Mouse (Mus musculus): ENCODE measurements around the gene Ctnna3.

Gene Ctnna3

GRCm38 (mm10) chr10:63526027-63526426, 96.1 kb downstream of the Ctnna3 start:
- DNase-seq (ENCODE audit: low read depth), result no peak

GRCm38 (mm10) chr10:63532381-63532780, 102.5 kb downstream of the Ctnna3 start:
- DNase-seq (ENCODE audit: low read depth), result no peak

- DNase-seq (ENCODE audit: low read depth), result no peak
Measured at GRCm38 (mm10) chr10:63541754-63542153, 111.9 kb downstream of the Ctnna3 start.

GRCm38 (mm10) chr10:63542493-63542892, 112.6 kb downstream of the Ctnna3 start:
- no peak for DNase-seq (ENCODE audit: low read depth)

- no peak for DNase-seq (ENCODE audit: low read depth)
Measured at GRCm38 (mm10) chr10:63566691-63567090, 136.8 kb downstream of the Ctnna3 start.

GRCm38 (mm10) chr10:63571561-63571960, 141.7 kb downstream of the Ctnna3 start:
- DNase-seq (ENCODE audit: low read depth), result no peak

- DNase-seq (ENCODE audit: low read depth), result no peak
Measured at GRCm38 (mm10) chr10:63572866-63573265, 143.0 kb downstream of the Ctnna3 start.

GRCm38 (mm10) chr10:63574100-63574609, 144.3 kb downstream of the Ctnna3 start:
- no peak for DNase-seq (ENCODE audit: low read depth)

- peak; percentile 61 for DNase-seq (ENCODE audit: low read depth)
Measured at GRCm38 (mm10) chr10:63582608-63583007, 152.7 kb downstream of the Ctnna3 start.

GRCm38 (mm10) chr10:63583798-63584374, 154.0 kb downstream of the Ctnna3 start:
- DNase-seq (ENCODE audit: low read depth), result no peak

- no peak for DNase-seq (ENCODE audit: low read depth)
Measured at GRCm38 (mm10) chr10:63599417-63599816, 169.5 kb downstream of the Ctnna3 start.

- no peak for DNase-seq (ENCODE audit: low read depth)
Measured at GRCm38 (mm10) chr10:63601206-63601605, 171.3 kb downstream of the Ctnna3 start.

- no peak for DNase-seq (ENCODE audit: low read depth)
Measured at GRCm38 (mm10) chr10:63628546-63628945, 198.6 kb downstream of the Ctnna3 start.

- DNase-seq (ENCODE audit: low read depth), result peak; percentile 4
Measured at GRCm38 (mm10) chr10:63633915-63634314, 204.0 kb downstream of the Ctnna3 start.

GRCm38 (mm10) chr10:63637987-63638386, 208.1 kb downstream of the Ctnna3 start:
- no peak for DNase-seq (ENCODE audit: low read depth)

- DNase-seq (ENCODE audit: low read depth), result no peak
Measured at GRCm38 (mm10) chr10:63647300-63647699, 217.4 kb downstream of the Ctnna3 start.

- no peak for DNase-seq (ENCODE audit: low read depth)
Measured at GRCm38 (mm10) chr10:63650307-63650706, 220.4 kb downstream of the Ctnna3 start.

GRCm38 (mm10) chr10:63652887-63653286, 223.0 kb downstream of the Ctnna3 start:
- DNase-seq (ENCODE audit: low read depth), result no peak

GRCm38 (mm10) chr10:63653571-63653970, 223.7 kb downstream of the Ctnna3 start:
- no peak for DNase-seq (ENCODE audit: low read depth)

- DNase-seq (ENCODE audit: low read depth), result no peak
Measured at GRCm38 (mm10) chr10:63654560-63654959, 224.7 kb downstream of the Ctnna3 start.

- no peak for DNase-seq (ENCODE audit: low read depth)
Measured at GRCm38 (mm10) chr10:63676343-63676742, 246.4 kb downstream of the Ctnna3 start.

- no peak for DNase-seq (ENCODE audit: low read depth)
Measured at GRCm38 (mm10) chr10:63689233-63689632, 259.3 kb downstream of the Ctnna3 start.

- DNase-seq (ENCODE audit: low read depth), result no peak
Measured at GRCm38 (mm10) chr10:63689651-63690050, 259.8 kb downstream of the Ctnna3 start.

- DNase-seq (ENCODE audit: low read depth), result peak; percentile 5
Measured at GRCm38 (mm10) chr10:63692039-63692438, 262.1 kb downstream of the Ctnna3 start.

All from naive thymus-derived CD4-positive, alpha-beta T cell, adult 2 months (primary cell).